Mouse (Mus musculus): ENCODE data around the gene Ube4a. TPM values are rescaled to one million over a fixed set of nuclear protein-coding genes. Genes with fewer than 3 reads are reported as not detected.

Ube4a gene
- polyA plus RNA-seq, 1 experiment = 2.0 TPM

GRCm38 (mm10) chr9:44916196-44916595, 49.2 kb downstream of the Ube4a start:
- peaks cover 24% of the 10 kb centered on the region; the same call in 1 of the 2 replicates for H3K4me1 ChIP-seq
- H3K36me3 ChIP-seq (replicated peaks; ENCODE audit: low read length) = peaks cover 51% of the 10 kb centered on the region
- no peaks in the 10 kb centered on the region for H3K27me3 ChIP-seq (replicated peaks)
- H3K4me3 ChIP-seq (replicated peaks) = no peak overlapping the region
- no peaks in the 10 kb centered on the region for H3K9me3 ChIP-seq
- TF ChIP-seq FLI1 (IDR thresholded peaks at IDR 0.05; ENCODE audit: low read length) (no peak), GATA1 (IDR thresholded peaks at IDR 0.05; ENCODE audit: borderline replicate concordance, low read length) (no peak)

DNA sequence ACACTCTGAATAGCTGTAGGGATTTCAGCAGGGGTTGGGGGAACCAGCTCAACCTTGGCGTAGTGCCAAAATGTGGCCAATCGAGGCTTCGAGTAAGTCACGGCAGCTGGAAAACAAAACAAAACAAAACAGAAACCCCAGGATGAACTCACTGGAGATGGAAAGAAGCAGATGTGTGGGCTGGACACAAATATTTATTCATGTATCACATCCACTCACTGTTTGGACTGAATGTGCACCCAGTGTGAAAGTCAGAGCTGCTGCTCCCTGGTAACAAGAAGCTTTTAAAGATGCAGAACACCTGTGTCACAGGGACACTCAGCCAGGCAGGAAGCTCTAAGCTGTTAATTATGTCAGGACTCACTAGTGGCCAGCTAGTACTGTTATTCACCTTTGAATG, 50.7 kb downstream of the Ube4a start:
- Histone ChIP-seq H3K27me3 (replicated peaks) (no peaks in the 10 kb centered on the region), H3K4me3 (replicated peaks) (no peak overlapping the region), H3K9me3 (no peaks in the 10 kb centered on the region), H3K36me3 (replicated peaks; ENCODE audit: low read length) (peaks cover 66% of the 10 kb centered on the region), H3K4me1 (peaks cover 29% of the 10 kb centered on the region; the same call in 1 of the 2 replicates)
- no peak for TF ChIP-seq GATA1 (IDR thresholded peaks at IDR 0.05; ENCODE audit: borderline replicate concordance, low read length)
- no peak for TF ChIP-seq FLI1 (IDR thresholded peaks at IDR 0.05; ENCODE audit: low read length)

- no peak for TF ChIP-seq GATA1 (IDR thresholded peaks at IDR 0.05; ENCODE audit: borderline replicate concordance, low read length)
- no peak for TF ChIP-seq FLI1 (IDR thresholded peaks at IDR 0.05; ENCODE audit: low read length)
- Histone ChIP-seq H3K4me3 (replicated peaks) (no peak overlapping the region), H3K4me1 (peaks cover 31% of the 10 kb centered on the region), H3K27me3 (replicated peaks) (no peaks in the 10 kb centered on the region), H3K36me3 (replicated peaks; ENCODE audit: low read length) (peaks cover 65% of the 10 kb centered on the region), H3K9me3 (no peaks in the 10 kb centered on the region)
Measured at GRCm38 (mm10) chr9:44911365-44911764, 54.0 kb downstream of the Ube4a start.

DNA sequence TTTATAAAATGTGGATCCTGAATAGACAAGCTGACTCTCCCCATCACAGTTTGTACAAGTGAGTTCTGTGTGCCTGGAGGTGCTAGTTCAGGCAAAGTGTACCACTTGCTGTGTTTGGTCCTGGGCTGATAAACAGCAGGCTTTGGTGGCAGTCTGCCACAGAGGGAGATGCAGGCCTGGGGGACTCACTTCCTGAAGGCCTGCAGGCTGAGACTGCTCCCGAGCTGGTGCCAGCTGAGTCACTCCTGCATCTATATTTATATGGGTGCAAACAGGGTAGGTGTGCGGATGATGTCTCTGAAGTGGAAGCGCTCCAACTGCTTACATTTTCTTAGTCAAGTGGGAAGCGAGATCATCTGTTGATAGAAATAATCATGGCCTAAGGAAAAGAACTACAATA, 59.8 kb downstream of the Ube4a start:
- peak overlapping the region; percentile 87 for H3K4me3 ChIP-seq (replicated peaks)
- H3K36me3 ChIP-seq (replicated peaks; ENCODE audit: low read length) = peaks cover 17% of the 10 kb centered on the region
- H3K4me1 ChIP-seq = peaks cover 51% of the 10 kb centered on the region
- TF ChIP-seq GATA1 (IDR thresholded peaks at IDR 0.05; ENCODE audit: borderline replicate concordance, low read length) (no peak), FLI1 (IDR thresholded peaks at IDR 0.05; ENCODE audit: low read length) (no peak)
- no peaks in the 10 kb centered on the region for H3K9me3 ChIP-seq
- no peaks in the 10 kb centered on the region for H3K27me3 ChIP-seq (replicated peaks)

- H3K27me3 ChIP-seq (replicated peaks) = no peaks in the 10 kb centered on the region
- H3K4me3 ChIP-seq (replicated peaks) = peak overlapping the region; percentile 62
- peaks cover 51% of the 10 kb centered on the region for H3K4me1 ChIP-seq
- H3K36me3 ChIP-seq (replicated peaks; ENCODE audit: low read length) = peaks cover 10% of the 10 kb centered on the region
- no peak for TF ChIP-seq GATA1 (IDR thresholded peaks at IDR 0.05; ENCODE audit: borderline replicate concordance, low read length)
- no peak for TF ChIP-seq FLI1 (IDR thresholded peaks at IDR 0.05; ENCODE audit: low read length)
- H3K9me3 ChIP-seq = no peaks in the 10 kb centered on the region
Measured at GRCm38 (mm10) chr9:44904964-44905363, 60.4 kb downstream of the Ube4a start.

GRCm38 (mm10) chr9:44903856-44904255, 61.5 kb downstream of the Ube4a start:
- Histone ChIP-seq H3K9me3 (no peaks in the 10 kb centered on the region), H3K27me3 (replicated peaks) (no peaks in the 10 kb centered on the region), H3K4me3 (replicated peaks) (no peak overlapping the region), H3K36me3 (replicated peaks; ENCODE audit: low read length) (peaks cover under 1% of the 10 kb centered on the region), H3K4me1 (peaks cover 51% of the 10 kb centered on the region)
- no peak for TF ChIP-seq FLI1 (IDR thresholded peaks at IDR 0.05; ENCODE audit: low read length)
- TF ChIP-seq GATA1 (IDR thresholded peaks at IDR 0.05; ENCODE audit: borderline replicate concordance, low read length) = no peak

GRCm38 (mm10) chr9:44900402-44900801, 65.0 kb downstream of the Ube4a start:
- Histone ChIP-seq H3K27me3 (replicated peaks) (no peaks in the 10 kb centered on the region), H3K4me1 (peaks cover 24% of the 10 kb centered on the region), H3K4me3 (replicated peaks) (no peak overlapping the region), H3K36me3 (replicated peaks; ENCODE audit: low read length) (no peaks in the 10 kb centered on the region), H3K9me3 (no peaks in the 10 kb centered on the region)
- no peak for TF ChIP-seq FLI1 (IDR thresholded peaks at IDR 0.05; ENCODE audit: low read length)
- no peak for TF ChIP-seq GATA1 (IDR thresholded peaks at IDR 0.05; ENCODE audit: borderline replicate concordance, low read length)

DNA sequence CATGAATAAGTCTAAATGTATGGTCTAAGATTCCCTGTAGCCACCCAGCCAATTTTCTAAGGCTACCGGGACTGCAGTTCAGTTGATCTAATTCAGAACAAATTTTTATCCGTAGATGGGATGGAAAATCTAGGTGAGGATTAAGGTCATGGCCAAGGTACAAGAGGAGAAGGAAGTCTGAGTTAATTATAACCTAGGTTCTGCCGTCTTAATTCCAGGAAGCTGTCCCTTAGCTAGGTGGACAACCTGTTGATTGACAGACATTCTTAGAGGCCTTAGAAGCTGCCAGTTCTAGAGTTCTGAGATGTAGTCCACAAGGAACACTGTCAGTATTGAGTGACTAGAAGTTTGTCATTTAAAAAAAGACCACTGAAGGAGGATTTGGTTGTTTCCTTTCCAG, 65.7 kb downstream of the Ube4a start:
- Histone ChIP-seq H3K4me3 (replicated peaks) (no peak overlapping the region), H3K36me3 (replicated peaks; ENCODE audit: low read length) (no peaks in the 10 kb centered on the region), H3K27me3 (replicated peaks) (no peaks in the 10 kb centered on the region), H3K9me3 (no peaks in the 10 kb centered on the region), H3K4me1 (peaks cover 17% of the 10 kb centered on the region)
- TF ChIP-seq FLI1 (IDR thresholded peaks at IDR 0.05; ENCODE audit: low read length) (no peak), GATA1 (IDR thresholded peaks at IDR 0.05; ENCODE audit: borderline replicate concordance, low read length) (no peak)

DNA sequence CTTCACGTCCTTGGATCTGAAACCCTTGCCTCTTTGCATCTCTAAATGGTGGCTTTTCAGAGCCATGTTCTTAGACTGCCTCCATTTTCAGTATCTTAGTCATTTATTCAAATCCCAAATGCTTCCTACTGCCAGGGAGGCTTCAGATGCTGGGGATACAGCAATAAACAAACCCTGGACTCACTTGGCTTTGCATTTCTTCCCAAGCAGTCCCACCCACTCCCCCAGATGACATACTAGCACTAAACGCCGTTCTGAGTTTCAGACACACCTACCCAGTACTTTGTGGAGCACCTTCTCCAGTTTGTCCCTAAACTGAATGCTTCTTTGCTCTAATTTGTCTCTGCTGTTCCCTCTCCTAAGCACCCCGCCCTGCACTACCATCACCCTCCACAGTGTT, 68.4 kb downstream of the Ube4a start:
- Histone ChIP-seq H3K36me3 (replicated peaks; ENCODE audit: low read length) (no peaks in the 10 kb centered on the region), H3K27me3 (replicated peaks) (no peaks in the 10 kb centered on the region), H3K4me1 (peaks cover 23% of the 10 kb centered on the region), H3K4me3 (replicated peaks) (no peak overlapping the region), H3K9me3 (peaks cover 2% of the 10 kb centered on the region; the same call in 1 of the 2 replicates)
- TF ChIP-seq GATA1 (IDR thresholded peaks at IDR 0.05; ENCODE audit: borderline replicate concordance, low read length) = no peak

DNA sequence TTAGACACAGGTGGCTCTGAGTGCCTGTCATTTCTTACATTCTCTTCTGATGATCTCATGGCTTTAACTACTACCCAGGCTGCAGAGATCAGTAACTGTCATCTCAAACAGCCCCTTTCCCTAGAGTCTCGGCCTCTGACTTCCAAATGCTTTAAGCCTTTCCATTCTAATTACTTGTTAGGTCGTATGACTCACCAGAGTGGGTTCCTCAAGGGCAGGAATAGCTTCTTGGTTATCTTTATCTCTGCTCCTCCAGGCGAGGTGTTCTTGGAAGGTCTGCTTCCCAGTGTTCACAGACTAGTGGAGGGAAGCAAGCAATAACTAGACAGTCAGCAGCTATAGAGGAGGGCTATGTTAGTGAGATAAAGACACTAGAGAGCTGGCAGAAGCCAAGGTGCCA, 72.7 kb downstream of the Ube4a start:
- no peaks in the 10 kb centered on the region for H3K36me3 ChIP-seq (replicated peaks; ENCODE audit: low read length)
- H3K4me1 ChIP-seq = peaks cover 38% of the 10 kb centered on the region
- no peak overlapping the region for H3K4me3 ChIP-seq (replicated peaks)
- H3K9me3 ChIP-seq = peaks cover 2% of the 10 kb centered on the region; the same call in 1 of the 2 replicates
- TF ChIP-seq GATA1 (IDR thresholded peaks at IDR 0.05; ENCODE audit: borderline replicate concordance, low read length) (no peak), FLI1 (IDR thresholded peaks at IDR 0.05; ENCODE audit: low read length) (no peak)
- no peaks in the 10 kb centered on the region for H3K27me3 ChIP-seq (replicated peaks)

GRCm38 (mm10) chr9:44891210-44891609, 74.2 kb downstream of the Ube4a start:
- Histone ChIP-seq H3K27me3 (replicated peaks) (no peaks in the 10 kb centered on the region), H3K36me3 (replicated peaks; ENCODE audit: low read length) (no peaks in the 10 kb centered on the region), H3K9me3 (peaks cover 2% of the 10 kb centered on the region; the same call in 1 of the 2 replicates), H3K4me3 (replicated peaks) (no peak overlapping the region), H3K4me1 (peaks cover 39% of the 10 kb centered on the region)
- TF ChIP-seq FLI1 (IDR thresholded peaks at IDR 0.05; ENCODE audit: low read length) = no peak
- no peak for TF ChIP-seq GATA1 (IDR thresholded peaks at IDR 0.05; ENCODE audit: borderline replicate concordance, low read length)
